Mouse (Mus musculus) spleen, postnatal 14 days (tissue): ENCODE measurements around the gene Mpnd.
A peak's percentile ranks its signal among the peaks of the same experiment; 100 is the strongest.

Experiments used
- DNase-seq, 2 experiments: peaks; one replicate each; pipeline ENCODE4 v3.0.0; 2021 to 2022; ENCODE audit warnings: low spot score in 2 of 2

The Mpnd gene

GRCm38 (mm10) chr17:55986030-55986961 lies 19.2 kb upstream of the Mpnd start, which contains the start of gene Fsd1:
Fsd1 (plus strand) TSS chr17:55986509.
- no peak for DNase-seq

GRCm38 (mm10) chr17:55990278-55990898 lies 15.1 kb upstream of the Mpnd start:
- DNase-seq = no peak

GRCm38 (mm10) chr17:55996007-55996406 lies 9.5 kb upstream of the Mpnd start:
- DNase-seq = no peak

- no peak for DNase-seq
Measured at GRCm38 (mm10) chr17:55999794-56000499, 5.6 kb upstream of the Mpnd start.

GRCm38 (mm10) chr17:56003000-56003399 lies 2.5 kb upstream of the Mpnd start:
- no peak for DNase-seq

GRCm38 (mm10) chr17:56006956-56007355 lies 1.4 kb downstream of the Mpnd start:
- DNase-seq = no peak

- DNase-seq = no peak
Measured at GRCm38 (mm10) chr17:56007444-56008355, 2.2 kb downstream of the Mpnd start.

- DNase-seq = peak; percentile 76 to 77
Measured at GRCm38 (mm10) chr17:56008356-56009087, 3.0 kb downstream of the Mpnd start.

GRCm38 (mm10) chr17:56009088-56009961 lies 3.8 kb downstream of the Mpnd start:
- DNase-seq = peak; percentile 77 to 79

GRCm38 (mm10) chr17:56009962-56010240 lies 4.4 kb downstream of the Mpnd start:
- no peak for DNase-seq

- no peak for DNase-seq
Measured at GRCm38 (mm10) chr17:56010255-56010654, 4.7 kb downstream of the Mpnd start.

GRCm38 (mm10) chr17:56010681-56011080 lies 5.2 kb downstream of the Mpnd start:
- DNase-seq = peak; percentile 65 to 83

GRCm38 (mm10) chr17:56011441-56011840 lies 5.9 kb downstream of the Mpnd start:
- no peak for DNase-seq

GRCm38 (mm10) chr17:56015293-56015692 lies 9.8 kb downstream of the Mpnd start:
- no peak for DNase-seq

- no peak for DNase-seq
Measured at GRCm38 (mm10) chr17:56016382-56016781, 10.9 kb downstream of the Mpnd start.

GRCm38 (mm10) chr17:56016793-56017785 lies 11.6 kb downstream of the Mpnd start:
- no peak for DNase-seq

- no peak for DNase-seq
Measured at GRCm38 (mm10) chr17:56017848-56018247, 12.3 kb downstream of the Mpnd start.

- DNase-seq = peak in 1 of 2 experiments; percentile 55
Measured at GRCm38 (mm10) chr17:56018347-56019131, 13.0 kb downstream of the Mpnd start.
